Mouse (Mus musculus) lung, embryonic 16.5 days (tissue): ENCODE measurements around the gene Faah. TPM values are rescaled to one million over a fixed set of nuclear protein-coding genes. Genes with fewer than 3 reads are reported as not detected.

Experiments
- ATAC-seq: fragments of 200-750 bp; cut with Nextera tagmentation; 2 replicates; pipeline ENCODE4 v1.8.0; 2017; ENCODE audit warnings: low read depth, mild to moderate bottlenecking, moderate library complexity
- H3K27ac ChIP-seq: fragments of 300-500 bp; sonication (generic); 2 replicates; pipeline ENCODE4 v1.5.1; 2014; ENCODE audit warnings: mild to moderate bottlenecking, control low read depth, low read length
- H3K27me3 ChIP-seq: fragments of 300-500 bp; sonication (generic); 2 replicates; pipeline ENCODE4 v1.6.1; 2014; ENCODE audit warnings: low read depth, low read length, mixed read lengths; ENCODE audit not compliant: control insufficient read depth, insufficient read depth
- H3K36me3 ChIP-seq: fragments of 300-500 bp; sonication (generic); 2 replicates; pipeline ENCODE4 v1.6.1; 2014; ENCODE audit warnings: low read length; ENCODE audit not compliant: control insufficient read depth, insufficient read depth
- H3K4me1 ChIP-seq: fragments of 300-500 bp; sonication (generic); replicated peaks from 2 replicates; pipeline ENCODE4 v1.6.1; 2014; ENCODE audit warnings: low read length, mixed read lengths; ENCODE audit not compliant: control insufficient read depth, insufficient read depth
- H3K4me2 ChIP-seq: fragments of 300-500 bp; sonication (generic); 2 replicates; pipeline ENCODE4 v1.6.1; 2014; ENCODE audit warnings: low read depth, low read length, control low read depth
- H3K4me3 ChIP-seq: fragments of 300-500 bp; sonication (generic); 2 replicates; pipeline ENCODE4 v1.5.1; 2014; ENCODE audit warnings: mild to moderate bottlenecking, low read length, control low read depth
- H3K9ac ChIP-seq: fragments of 300-500 bp; sonication (generic); 2 replicates; pipeline ENCODE4 v1.6.1; 2014; ENCODE audit warnings: low read length, control low read depth
- H3K9me3 ChIP-seq: fragments of 300-500 bp; sonication (generic); 2 replicates; pipeline ENCODE4 v1.6.1; 2016; ENCODE audit warnings: low read length; ENCODE audit not compliant: control insufficient read depth
- WGBS: fragments of 180-500 bp; shearing (Covaris S2); extraction: QIAGEN DNeasy Blood & Tissue Kit; methylation state at CpG from one replicate; pipeline ENCODE4 v1.1.7; 2014; 5-methylcytosine and 5-hydroxymethylcytosine counted together
- polyA plus RNA-seq: library from polyadenylated mRNA; unstranded; fragments of >200 nt; fragmentation: Nextera tagmentation; extraction: Ambion mirVana; gene quantifications from 2 replicates; pipeline ENCODE4 v1.2.1, GENCODE M21; 2015

Faah gene
- polyA plus RNA-seq, 1 experiment from 2014 or later, result 11.0 TPM

- Histone ChIP-seq H3K4me1 (no peaks in the 10 kb centered on the region), H3K27me3 (peaks cover 48% of the 10 kb centered on the region), H3K9me3 (no peaks in the 10 kb centered on the region), H3K4me2 (no peak overlapping the region), H3K36me3 (no peaks in the 10 kb centered on the region), H3K9ac (no peak overlapping the region), H3K27ac (no peak overlapping the region), H3K4me3 (no peak overlapping the region)
- WGBS, result 27% methylated on average over 7 of the region's 7 CpGs
- ATAC-seq, result no peak
These were observed 90.1 kb downstream of the Faah start for GRCm38 (mm10) chr4:115927637-115928036.

GRCm38 (mm10) chr4:115923262-115923880 lies 94.4 kb downstream of the Faah start:
- H3K27ac ChIP-seq, result no peak overlapping the region
- no peaks in the 10 kb centered on the region for H3K4me1 ChIP-seq
- H3K4me2 ChIP-seq, result no peak overlapping the region
- 65% methylated on average over 16 of the region's 16 CpGs for WGBS
- no peaks in the 10 kb centered on the region for H3K9me3 ChIP-seq
- no peak for ATAC-seq
- peaks cover 11% of the 10 kb centered on the region for H3K27me3 ChIP-seq
- no peaks in the 10 kb centered on the region for H3K36me3 ChIP-seq
- H3K9ac ChIP-seq, result no peak overlapping the region
- H3K4me3 ChIP-seq, result no peak overlapping the region

- 80% methylated on average over 5 of the region's 5 CpGs for WGBS
- H3K27me3 ChIP-seq, result peaks cover 12% of the 10 kb centered on the region
- no peak for ATAC-seq
- no peak overlapping the region for H3K9ac ChIP-seq
- no peaks in the 10 kb centered on the region for H3K9me3 ChIP-seq
- H3K4me3 ChIP-seq, result no peak overlapping the region
- no peaks in the 10 kb centered on the region for H3K36me3 ChIP-seq
- no peak overlapping the region for H3K27ac ChIP-seq
- H3K4me2 ChIP-seq, result no peak overlapping the region
- no peaks in the 10 kb centered on the region for H3K4me1 ChIP-seq
These were observed 95.0 kb downstream of the Faah start for GRCm38 (mm10) chr4:115922688-115923087.

- no peak overlapping the region for H3K27ac ChIP-seq
- H3K4me2 ChIP-seq, result no peak overlapping the region
- ATAC-seq, result no peak
- H3K9me3 ChIP-seq, result no peaks in the 10 kb centered on the region
- no peaks in the 10 kb centered on the region for H3K36me3 ChIP-seq
- H3K27me3 ChIP-seq, result peaks cover 8% of the 10 kb centered on the region
- 73% methylated on average over 16 of the region's 16 CpGs for WGBS
- no peaks in the 10 kb centered on the region for H3K4me1 ChIP-seq
- no peak overlapping the region for H3K9ac ChIP-seq
- H3K4me3 ChIP-seq, result no peak overlapping the region
These were observed 97.8 kb downstream of the Faah start for GRCm38 (mm10) chr4:115919911-115920310.

Other genes with a start within 250 kb of the Faah start
- 0.19 TPM in 1 of 2 replicates, not detected in the other for gene Tex38, start 236.9 kb downstream of the Faah start, polyA plus RNA-seq
- 38.6 and 45.1 TPM in 2 replicates for gene Atpaf1, start 233.1 kb downstream of the Faah start, polyA plus RNA-seq
- 14.2 and 15.6 TPM in 2 replicates for gene Mob3c, start 189.8 kb downstream of the Faah start, polyA plus RNA-seq
- gene Mknk1, start 178.7 kb downstream of the Faah start, polyA plus RNA-seq, result 28.1 and 30.1 TPM in 2 replicates
- gene Kncn, start 133.5 kb downstream of the Faah start, polyA plus RNA-seq, result not detected in 2 replicates
- not detected in 2 replicates for gene 6430628N08Rik, start 127.3 kb downstream of the Faah start, polyA plus RNA-seq
- gene Dmbx1, start 78.0 kb downstream of the Faah start, polyA plus RNA-seq, result 0.06 and 0.08 TPM in 2 replicates
- gene Nsun4, start 36.0 kb upstream of the Faah start, polyA plus RNA-seq, result 25.9 and 28.2 TPM in 2 replicates
- 487 and 499 TPM in 2 replicates for gene Uqcrh, start 57.1 kb upstream of the Faah start, polyA plus RNA-seq
- 68.9 and 70.9 TPM in 2 replicates for gene Lrrc41, start 57.3 kb upstream of the Faah start, polyA plus RNA-seq
- 30.5 and 31.3 TPM in 2 replicates for gene Rad54l, start 105.8 kb upstream of the Faah start, polyA plus RNA-seq
- 56.2 and 59.1 TPM in 2 replicates for gene Pomgnt1, start 105.9 kb upstream of the Faah start, polyA plus RNA-seq
- gene Lurap1, start 133.4 kb upstream of the Faah start, polyA plus RNA-seq, result 3.6 and 3.7 TPM in 2 replicates
- 22.6 and 25.9 TPM in 2 replicates for gene Tspan1, start 149.7 kb upstream of the Faah start, polyA plus RNA-seq
- not detected in 2 replicates for gene 1700042G07Rik, start 155.4 kb upstream of the Faah start, polyA plus RNA-seq
- not detected in 2 replicates for gene Gm49337, start 155.5 kb upstream of the Faah start, polyA plus RNA-seq
- 23.6 and 25.3 TPM in 2 replicates for gene Pik3r3, start 203.7 kb upstream of the Faah start, polyA plus RNA-seq